Mouse (Mus musculus) adrenal gland, postnatal 25 days (tissue): Measurements from ENCODE around the gene Rprml. TPM values are rescaled to one million over a fixed set of nuclear protein-coding genes. Genes with fewer than 3 reads are reported as not detected.
A peak's percentile ranks its signal among the peaks of the same experiment; 100 is the strongest.

Experiments
- DNase-seq: peaks from one replicate; pipeline ENCODE4 v3.0.0; 2021; ENCODE audit warnings: mixed read lengths
- long read RNA-seq: library from polyadenylated mRNA; stranded (forward); transcript quantifications from one replicate; pipeline ENCODE4 v2.0.0, GENCODE M21; 2021
- total RNA-seq: library from RNA; stranded (reverse); gene quantifications from 2 replicates; pipeline ENCODE4 v1.2.3, GENCODE M21; 2021

Rprml gene
- 0.64 TPM in 1 of 2 replicates, not detected in the other for total RNA-seq
- long read RNA-seq = 0 reads

- peak; percentile 20 for DNase-seq
Observed at GRCm38 (mm10) chr11:103649301-103649982, at the start of gene Rprml. Gene Rprml, plus strand, starts transcription at chr11:103649570.

DNA sequence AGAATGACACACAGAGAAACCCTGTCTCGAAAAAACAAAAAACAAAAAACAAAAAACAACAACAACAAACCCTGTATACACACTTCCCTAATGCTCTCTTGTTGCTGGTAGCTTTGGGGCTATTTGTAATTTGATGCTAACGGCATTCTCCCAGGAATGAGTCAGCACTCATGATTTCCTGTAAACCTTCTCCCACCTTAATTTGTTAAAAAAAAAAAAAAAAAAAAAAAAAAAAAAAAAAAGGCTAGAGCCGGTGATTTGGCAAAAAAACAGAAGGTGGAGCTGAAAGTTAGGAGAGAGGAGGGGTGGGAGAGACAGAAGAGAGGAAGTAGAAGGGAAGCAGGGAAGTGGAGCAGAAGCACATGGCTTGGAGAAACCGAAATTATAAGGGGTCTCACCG is 42.8 kb upstream of the Rprml start:
- DNase-seq = no peak

DNA sequence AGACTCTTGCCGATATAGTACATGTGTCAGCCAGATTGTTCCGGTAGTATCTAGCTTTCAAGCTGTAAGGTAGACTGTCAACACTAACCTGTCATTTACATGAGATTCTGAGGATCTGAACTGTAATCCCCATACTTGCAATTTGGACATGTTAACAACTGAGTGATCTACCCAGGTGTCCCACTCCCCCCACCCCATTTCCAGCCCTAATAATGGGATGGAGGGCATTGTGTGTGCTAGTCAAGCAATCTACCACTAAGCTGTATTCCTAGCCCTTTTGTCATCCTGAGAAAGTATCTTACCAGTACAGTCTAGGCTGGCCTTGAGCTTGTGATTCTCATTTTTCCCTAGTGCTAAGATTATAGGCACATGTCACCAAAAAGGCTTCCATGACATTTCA is 38.6 kb upstream of the Rprml start:
- no peak for DNase-seq

GRCm38 (mm10) chr11:103621040-103621439 is 28.3 kb upstream of the Rprml start, which contains the start of gene Gm884:
Gene Gm884, minus strand, starts transcription at chr11:103621140.
- DNase-seq = no peak

GRCm38 (mm10) chr11:103627453-103627852 is 21.9 kb upstream of the Rprml start:
- DNase-seq = no peak

DNA sequence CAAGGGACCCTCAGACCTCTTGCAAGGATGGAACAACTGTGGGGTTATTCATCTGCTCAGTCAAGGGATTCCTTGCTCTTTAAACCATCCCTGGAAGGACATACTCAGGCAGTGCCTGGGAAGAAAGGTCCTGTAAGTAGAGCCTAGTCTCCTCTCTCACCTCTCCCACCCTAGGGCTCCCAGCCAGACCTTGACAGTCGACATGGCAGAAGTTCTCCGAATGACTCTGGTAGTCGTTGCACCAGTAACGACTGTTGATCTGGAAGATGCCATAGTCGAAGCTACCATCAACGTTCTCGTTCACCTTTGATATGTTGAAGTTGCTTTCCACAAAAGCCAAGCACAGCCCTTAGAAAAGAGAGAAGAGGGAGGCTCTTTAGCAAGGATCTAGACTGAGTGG is 14.6 kb upstream of the Rprml start:
- no peak for DNase-seq

DNA sequence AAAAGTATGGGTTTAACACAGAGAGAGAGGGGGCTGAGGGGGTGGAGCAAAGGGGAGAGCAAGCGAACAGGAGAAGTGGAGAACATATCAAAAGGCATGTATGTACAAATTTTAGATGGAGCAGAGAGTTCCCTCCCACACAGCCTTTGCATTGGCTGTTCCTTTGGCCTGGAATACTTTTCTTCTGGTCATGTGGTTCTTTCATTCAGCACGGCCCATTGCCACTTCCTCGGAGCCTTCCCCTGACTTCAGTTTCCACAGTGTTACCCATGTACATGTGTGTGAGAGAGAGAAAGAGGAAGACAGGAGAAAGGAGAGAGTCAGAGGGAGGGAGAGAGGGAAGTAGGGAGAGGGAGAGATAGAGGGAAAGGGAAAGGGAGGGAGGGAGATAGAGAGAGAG is 13.9 kb upstream of the Rprml start:
- DNase-seq = no peak

DNA sequence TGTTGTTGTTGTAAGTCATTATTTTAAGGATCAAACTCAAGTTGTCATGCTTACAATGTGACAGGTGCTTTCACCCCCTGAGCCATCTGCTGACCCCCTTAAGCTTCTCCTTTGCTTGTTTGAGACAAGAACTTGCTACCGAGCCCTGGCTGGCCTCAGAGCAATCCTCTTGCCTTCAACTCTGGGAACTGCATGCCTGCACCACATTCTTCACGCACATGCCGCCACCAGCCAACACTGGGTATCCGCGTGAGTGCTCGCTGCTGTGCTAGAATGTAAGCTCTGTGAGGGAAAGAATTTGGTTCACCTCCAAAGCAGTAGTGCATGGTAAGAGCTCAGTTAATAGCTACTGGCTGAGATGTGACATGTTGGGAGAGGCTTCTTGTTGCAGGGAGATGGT is 13.1 kb upstream of the Rprml start:
- DNase-seq = no peak

DNA sequence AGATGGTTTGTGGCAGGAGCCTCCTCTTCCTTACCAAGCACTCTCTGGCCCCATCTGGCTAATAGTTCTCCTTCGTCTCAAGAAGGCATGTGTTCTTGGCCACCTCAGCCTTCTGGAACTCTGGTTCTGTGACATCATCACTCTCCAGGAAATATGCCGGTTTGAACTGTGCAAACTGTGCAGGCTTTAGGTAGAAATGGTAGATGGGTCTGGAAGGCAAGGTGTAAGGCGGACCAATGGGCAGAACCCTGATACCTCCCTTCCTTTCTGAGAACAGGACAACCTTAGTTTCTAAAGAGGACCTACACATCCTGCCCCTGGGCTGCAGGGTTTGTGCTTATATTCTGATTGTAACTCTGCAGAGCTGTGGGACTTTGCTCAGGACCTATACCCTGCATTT is 10.6 kb upstream of the Rprml start, which contains the start of gene Lyzl6:
Lyzl6 (minus strand) TSS at position 101 of the 400 bp plus-strand sequence.
- DNase-seq = no peak

GRCm38 (mm10) chr11:103639407-103639946 is 9.9 kb upstream of the Rprml start:
- DNase-seq = peak; percentile 63

GRCm38 (mm10) chr11:103643211-103643610 is 6.2 kb upstream of the Rprml start:
- no peak for DNase-seq

DNA sequence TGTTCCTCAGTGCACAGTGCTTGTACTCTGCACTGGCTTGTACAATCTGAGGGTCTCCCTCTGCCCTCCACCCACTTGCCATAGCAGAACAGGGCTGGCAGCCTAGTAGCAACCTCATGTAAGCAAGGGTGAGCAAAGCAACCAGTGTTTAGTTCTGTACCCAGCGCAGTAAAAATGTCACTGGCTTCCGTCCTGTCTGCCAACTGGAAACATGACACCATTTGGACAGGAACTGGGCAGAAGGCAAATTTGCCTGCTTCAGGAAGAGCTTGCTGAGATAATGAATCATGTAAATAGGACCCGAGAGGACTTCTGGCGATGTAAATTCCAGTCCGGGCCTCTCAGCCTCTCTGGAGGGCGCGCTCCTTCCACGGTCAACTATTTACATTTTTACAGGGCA is 3.6 kb upstream of the Rprml start:
- DNase-seq = no peak

DNA sequence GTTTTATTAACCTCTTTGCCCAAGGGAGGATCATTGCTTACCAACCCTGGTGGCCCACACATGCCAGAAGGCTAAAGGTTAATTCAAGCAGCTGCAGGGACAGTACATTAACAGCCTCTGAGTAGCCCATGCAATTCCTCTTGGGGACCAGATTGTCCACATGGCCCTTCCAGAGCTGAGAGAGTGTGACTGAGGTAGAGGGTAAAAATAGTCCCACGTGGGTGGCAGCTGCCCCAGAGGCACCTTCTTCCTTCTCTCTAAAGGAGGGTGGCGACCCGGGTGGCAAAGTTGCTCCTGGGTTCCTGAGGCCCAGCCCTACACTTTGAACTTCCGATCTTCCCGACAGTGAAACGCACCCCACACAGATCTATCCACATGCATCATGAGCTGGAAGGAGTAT is 3.1 kb upstream of the Rprml start:
- DNase-seq = no peak

GRCm38 (mm10) chr11:103647921-103648620 is 1.3 kb upstream of the Rprml start:
- no peak for DNase-seq

DNA sequence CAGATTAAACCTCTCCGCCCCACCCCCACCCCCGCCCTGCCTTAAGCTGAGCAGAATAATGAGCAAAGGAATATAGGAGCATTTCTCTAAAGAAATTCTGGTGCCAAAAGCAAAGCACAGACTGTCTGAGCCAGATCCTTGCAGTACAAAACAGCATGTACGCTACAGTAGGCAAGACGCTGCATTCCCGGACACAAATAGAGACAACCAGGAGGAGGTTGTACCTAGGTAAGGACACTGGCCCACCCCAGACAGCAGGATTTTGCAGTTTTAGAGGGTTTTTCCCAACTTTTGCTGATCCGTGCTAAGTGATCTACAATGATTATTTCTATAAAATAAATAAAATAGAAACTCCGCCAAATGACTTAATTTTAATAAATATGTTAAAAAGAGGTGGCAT is 714 bp upstream of the Rprml start:
- no peak for DNase-seq

DNA sequence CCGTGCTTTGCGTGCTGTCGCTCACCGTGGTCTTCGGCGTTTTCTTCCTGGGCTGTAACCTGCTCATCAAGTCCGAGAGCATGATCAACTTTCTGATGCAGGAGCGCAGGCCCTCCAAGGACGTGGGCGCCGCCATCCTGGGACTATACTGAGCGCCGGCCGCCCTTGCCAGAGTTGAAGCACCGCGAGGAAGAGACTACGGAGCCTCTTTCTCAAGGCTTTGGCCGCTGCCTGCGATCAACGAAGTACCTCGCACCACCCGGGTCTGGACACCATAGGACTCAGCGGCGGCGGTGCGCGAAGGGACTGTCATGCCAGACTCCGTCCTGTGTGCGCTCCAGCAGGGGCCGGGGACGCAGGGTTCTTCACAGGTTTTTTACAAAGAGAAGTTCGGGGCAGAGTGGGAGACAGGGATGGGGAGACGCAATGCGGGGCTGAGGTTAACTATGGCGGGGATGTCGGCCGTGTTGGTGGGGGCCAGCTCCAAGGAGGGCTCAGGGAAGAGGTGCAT is 668 bp downstream of the Rprml start:
- DNase-seq = no peak

- DNase-seq = no peak
Observed at GRCm38 (mm10) chr11:103651426-103651825, 2.1 kb downstream of the Rprml start.

DNA sequence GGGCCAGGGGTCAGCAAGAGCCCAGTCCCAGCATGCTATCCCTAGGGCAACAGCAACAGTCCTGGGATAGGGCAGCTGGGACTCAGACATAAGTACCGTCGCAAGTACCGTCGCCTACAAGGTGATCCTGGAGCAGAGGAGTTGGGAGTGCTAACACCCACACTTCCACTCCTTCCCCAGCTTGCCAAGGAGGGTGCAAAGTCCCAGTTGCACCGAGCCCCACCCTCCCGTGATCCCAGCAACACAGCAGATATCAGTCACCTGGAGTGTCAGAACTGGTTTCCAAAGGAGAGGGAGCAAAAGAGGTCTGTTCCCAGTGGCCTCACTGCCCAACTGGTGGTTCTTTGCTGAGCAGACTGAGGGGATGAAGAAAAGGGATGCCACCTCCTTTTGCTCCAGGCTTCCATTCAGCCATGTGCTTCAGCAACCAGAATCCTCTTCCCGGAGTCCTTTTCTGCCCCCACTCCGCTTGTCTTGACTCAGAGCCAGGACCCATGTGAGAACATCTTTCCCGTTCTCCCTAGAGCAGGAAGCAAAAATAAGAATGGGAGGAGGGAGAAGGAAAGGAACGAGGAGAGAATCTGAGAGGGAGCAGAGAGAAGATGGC is 4.1 kb downstream of the Rprml start:
- no peak for DNase-seq

GRCm38 (mm10) chr11:103656520-103656919 is 7.2 kb downstream of the Rprml start:
- DNase-seq = peak; percentile 63

DNA sequence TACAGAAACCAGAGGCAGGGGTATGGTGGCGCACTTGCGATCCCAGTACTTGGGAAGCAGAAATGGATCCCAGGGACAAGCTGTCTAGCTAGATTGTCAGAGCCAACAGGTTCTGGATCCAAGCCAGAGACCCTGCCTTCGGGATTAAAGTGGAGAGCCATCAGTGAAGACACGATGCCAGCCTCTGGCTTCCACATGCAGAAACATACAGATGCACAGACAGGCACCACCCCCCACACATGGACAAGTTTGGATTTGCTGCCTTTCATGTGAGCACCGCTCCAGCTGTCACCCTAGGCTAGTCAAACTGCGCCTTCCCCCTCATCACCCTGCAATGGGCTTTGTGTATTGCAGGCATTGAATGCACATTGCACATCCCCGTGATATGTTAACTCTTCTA is 8.8 kb downstream of the Rprml start:
- no peak for DNase-seq

DNA sequence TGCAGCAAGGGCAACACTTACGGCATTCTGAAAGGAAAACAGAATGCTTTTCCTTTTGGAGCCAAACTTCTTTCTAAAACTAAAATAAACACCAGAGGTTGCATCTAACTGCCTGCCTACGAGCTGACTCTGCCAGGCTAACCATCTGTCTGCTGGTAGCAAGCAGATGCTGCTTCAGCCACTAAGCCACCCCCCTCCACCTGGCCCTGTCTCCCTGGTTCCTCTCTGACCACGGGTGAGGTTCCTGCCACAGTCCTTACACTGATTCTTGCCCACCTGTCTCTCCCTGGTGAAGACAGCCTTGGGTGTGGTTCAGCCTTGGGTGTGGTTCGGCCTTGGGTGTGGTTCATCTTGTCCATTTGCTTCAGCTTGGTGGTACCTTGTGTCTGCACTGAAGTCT is 12.5 kb downstream of the Rprml start:
- no peak for DNase-seq

GRCm38 (mm10) chr11:103662546-103662945 is 13.2 kb downstream of the Rprml start:
- no peak for DNase-seq

DNA sequence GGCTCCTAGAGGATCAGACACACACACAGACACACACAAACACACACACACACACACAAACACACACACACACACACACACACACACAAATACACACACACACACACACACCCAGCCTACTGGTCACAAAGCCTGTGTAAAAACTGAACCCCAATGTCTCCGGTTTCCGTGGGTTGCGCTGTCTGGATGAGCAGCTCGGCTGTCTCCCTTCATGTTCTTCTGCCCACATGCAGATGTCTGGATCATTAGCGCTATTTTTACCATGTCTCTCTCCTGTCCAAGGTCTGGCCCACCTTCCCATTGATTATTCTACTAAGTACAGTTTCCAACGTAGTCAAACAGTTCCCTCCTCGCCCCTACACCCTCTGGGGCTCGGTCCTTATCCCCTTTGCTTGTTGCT is 13.7 kb downstream of the Rprml start:
- no peak for DNase-seq
